Mouse (Mus musculus) cerebellum, postnatal 4 days (tissue): Measurements from ENCODE around the gene Paqr7.
A peak's percentile ranks its signal among the peaks of the same experiment; 100 is the strongest.

ENCODE experiments used
- DNase-seq, 2 experiments: peaks; one replicate each; pipeline ENCODE4 v3.0.0; 2022; ENCODE audit warnings: low spot score in 2 of 2, mixed read lengths in 1 of 2

The Paqr7 gene

GRCm38 (mm10) chr4:134503686-134504357 lies 7.3 kb downstream of the Paqr7 start:
- DNase-seq = no peak

DNA sequence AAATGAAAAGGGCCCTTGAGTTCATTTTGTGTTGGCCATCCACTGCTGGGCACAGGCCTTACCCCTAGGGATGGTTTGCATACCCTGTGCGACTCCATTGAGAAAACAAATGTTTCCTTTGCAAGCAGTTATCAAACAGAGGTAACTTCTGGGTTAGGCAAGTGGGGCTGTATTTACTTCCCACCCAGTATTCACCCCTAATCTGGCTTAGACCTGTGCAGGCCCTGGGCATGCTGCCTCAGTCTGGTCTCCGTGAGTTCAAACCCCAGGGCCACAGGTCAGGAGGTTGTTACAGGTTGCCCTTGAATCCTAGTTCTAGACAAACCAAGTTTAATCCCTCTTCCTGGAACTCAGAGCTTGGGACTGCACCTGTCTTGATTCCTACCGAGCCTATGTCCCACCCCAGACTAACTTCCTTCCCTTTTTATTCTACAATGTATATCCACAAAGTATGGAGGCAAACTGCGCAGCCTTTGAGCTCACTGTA lies 8.8 kb downstream of the Paqr7 start:
- DNase-seq = no peak

GRCm38 (mm10) chr4:134505966-134506594 lies 9.6 kb downstream of the Paqr7 start:
- DNase-seq = no peak

- no peak for DNase-seq
Measured at GRCm38 (mm10) chr4:134506713-134507112, 10.2 kb downstream of the Paqr7 start.

DNA sequence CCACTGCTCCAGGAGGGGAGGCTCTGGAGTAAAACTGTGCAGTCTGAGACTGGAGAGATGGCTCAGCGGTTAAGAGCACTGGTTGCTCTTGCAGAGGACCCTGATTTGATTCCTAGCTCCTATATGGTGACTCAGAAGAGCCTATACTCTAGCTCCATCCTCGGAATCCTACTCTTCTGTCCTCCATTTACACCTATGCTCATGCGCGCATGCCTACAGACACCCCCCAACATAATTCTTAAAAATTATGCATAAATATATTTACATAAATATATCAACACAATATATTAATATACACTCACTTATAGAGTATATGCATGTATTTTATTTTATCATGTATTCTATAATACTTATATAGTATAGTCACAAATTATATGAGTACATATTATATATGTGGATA lies 13.9 kb downstream of the Paqr7 start:
- no peak for DNase-seq

GRCm38 (mm10) chr4:134510845-134511411 lies 14.4 kb downstream of the Paqr7 start, which contains the start of gene Aunip:
Aunip (plus strand) TSS chr4:134510999.
- peak; percentile 63 to 89 for DNase-seq

DNA sequence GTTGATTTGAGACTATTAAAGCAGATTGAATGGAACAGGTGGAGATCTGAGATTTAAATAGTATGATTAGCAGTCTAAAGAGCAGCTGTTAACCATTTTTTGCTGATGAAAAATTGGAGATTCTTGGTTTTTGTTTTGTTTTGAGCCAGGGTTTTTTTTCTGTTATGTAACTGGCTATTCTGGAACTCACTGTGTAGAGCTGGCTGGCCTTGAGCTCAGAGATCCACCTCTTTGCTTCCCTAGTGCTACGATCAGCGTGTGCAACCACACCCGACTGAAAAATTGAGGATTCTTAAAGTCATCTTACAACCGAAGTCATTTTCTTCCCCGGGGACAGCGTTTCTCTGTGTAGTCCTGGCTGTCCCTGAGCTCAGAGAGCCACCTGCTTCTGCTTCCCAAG lies 15.2 kb downstream of the Paqr7 start:
- no peak for DNase-seq

- peak in 1 of 2 experiments; percentile 37 for DNase-seq
Measured at GRCm38 (mm10) chr4:134512798-134513197, 16.3 kb downstream of the Paqr7 start.

GRCm38 (mm10) chr4:134514309-134514930 lies 17.9 kb downstream of the Paqr7 start:
- no peak for DNase-seq

DNA sequence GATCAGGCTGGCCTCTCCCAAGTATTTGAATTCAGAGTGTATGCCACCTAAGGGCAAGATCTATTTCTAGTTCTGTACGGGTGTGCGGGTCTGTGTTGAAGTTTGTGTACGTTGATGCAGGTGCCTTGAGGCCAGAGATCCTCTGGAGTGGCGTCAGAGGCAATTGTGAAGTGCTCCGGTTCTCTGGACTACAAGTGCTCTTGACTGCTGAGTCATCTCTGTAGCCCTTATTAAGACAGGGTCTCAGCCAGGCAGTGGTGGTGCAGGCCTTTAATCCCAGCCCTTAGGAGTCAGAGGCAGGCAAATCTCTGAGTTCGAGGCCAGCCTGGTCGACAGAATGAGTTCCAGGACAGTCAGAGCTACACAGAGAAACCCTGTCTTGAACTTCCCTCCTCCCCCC lies 19.1 kb downstream of the Paqr7 start:
- DNase-seq = no peak

GRCm38 (mm10) chr4:134516981-134517380 lies 20.5 kb downstream of the Paqr7 start:
- DNase-seq = no peak

DNA sequence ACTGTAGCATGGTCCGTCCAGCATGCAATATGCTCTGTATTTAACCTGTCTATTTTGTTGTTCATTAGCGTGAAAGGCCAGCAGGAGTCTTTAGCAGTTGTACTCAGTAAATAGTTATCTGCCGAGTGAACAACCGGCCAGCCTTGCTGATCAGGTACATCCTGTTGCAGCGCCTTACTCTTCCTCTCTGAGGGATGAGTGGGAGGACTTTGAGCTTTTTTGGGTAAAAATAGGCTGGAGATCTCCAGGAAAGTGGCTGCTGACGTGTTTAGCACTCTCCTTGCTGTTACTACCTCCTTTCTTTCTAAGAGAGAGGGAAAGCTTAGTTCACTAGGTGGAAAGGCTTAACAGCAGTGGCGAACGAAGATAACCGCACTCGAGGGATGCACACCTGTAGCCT lies 21.2 kb downstream of the Paqr7 start:
- no peak for DNase-seq

GRCm38 (mm10) chr4:134518541-134518940 lies 22.0 kb downstream of the Paqr7 start:
- DNase-seq = no peak

GRCm38 (mm10) chr4:134519281-134519680 lies 22.8 kb downstream of the Paqr7 start:
- no peak for DNase-seq

DNA sequence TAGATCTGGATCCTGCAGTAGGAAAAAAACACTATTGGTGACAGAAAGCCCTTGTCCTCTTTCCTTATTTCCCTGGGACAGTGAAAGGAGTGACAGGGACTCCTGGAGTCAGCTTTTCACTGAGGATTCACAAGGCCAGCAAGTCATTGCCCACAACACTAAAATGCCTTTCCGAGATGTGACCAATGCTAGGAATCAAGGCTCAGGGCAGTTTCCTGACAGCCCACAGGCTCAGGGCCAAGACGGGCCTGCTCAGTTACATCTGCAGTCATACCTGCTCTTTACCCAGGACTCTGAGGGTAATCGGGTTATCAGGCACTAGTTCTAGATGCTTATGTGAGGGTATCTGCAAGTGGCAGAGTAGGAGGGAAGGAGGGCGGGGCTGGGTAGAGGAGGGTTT lies 26.9 kb downstream of the Paqr7 start:
- DNase-seq = no peak

GRCm38 (mm10) chr4:134525806-134526205 lies 29.3 kb downstream of the Paqr7 start:
- DNase-seq = no peak

DNA sequence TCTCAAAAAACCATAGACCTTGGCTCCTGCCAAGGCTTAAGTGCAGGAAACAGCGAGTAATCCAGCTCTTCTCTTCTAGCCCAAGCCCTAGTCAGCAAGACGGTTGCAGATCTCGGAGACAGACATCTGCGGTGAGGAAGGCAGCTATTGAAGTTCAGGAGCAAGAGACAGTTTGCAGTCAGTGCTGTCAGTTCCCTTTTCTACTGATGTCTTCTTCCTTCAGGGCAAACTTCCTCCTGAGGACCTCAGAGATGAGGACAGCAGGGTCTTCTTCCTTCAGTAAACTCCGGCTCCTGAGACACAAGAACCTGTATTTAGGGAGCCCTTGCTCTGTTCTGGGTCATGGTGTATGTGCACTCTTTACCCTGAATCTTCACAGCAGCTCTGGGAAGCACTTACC lies 29.7 kb downstream of the Paqr7 start:
- no peak for DNase-seq

GRCm38 (mm10) chr4:134532928-134533327 lies 36.4 kb downstream of the Paqr7 start:
- no peak for DNase-seq

- DNase-seq = no peak
Measured at GRCm38 (mm10) chr4:134533421-134533820, 36.9 kb downstream of the Paqr7 start.

GRCm38 (mm10) chr4:134534124-134534886 lies 37.8 kb downstream of the Paqr7 start:
- DNase-seq = peak in 1 of 2 experiments; percentile 54

DNA sequence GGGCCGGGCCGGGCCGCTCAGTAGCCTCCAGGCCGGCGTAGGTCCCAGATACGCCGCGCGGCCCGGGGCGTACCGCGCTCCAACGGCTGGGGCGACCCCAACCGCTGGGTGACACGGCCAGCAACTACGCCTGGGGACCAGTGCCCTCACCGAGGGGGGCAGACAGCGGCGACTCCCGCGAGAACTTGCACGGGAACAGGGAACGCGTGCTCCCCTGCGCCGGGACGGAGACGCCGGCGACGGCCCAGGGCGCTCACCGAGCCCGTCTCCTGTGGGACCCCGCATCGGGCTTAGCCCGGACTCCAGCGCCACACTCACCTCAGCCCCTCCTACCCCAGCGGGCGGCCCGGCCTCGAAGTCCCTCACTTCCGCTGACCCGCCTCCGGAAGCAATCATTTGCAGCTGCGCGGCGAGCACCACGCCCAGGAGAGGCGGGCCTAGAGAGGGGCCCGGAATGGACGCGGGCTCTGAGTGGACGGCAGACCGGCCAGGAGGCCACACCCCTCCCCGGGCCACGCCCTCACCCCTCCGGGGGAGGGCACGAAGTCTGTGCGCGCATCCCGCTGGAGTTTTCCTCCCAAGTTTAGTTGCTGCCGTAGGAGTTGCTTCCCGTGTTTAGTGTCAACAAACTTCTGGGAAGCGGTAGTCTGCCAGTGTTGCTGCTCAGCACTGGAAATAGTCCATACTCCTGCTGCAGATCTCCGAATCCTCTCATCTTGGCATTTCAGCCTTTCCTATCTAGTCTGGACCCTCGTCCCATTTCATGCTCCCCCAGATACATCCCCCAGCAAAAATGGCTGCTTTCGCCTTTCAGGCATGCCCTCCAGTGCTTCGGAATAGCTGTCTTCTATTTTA lies 38.7 kb downstream of the Paqr7 start, which contains the start of gene Mtfr1l:
Mtfr1l (minus strand) TSS at position 456 of the 855 bp plus-strand sequence.
- DNase-seq = peak; percentile 82 to 93
